Mouse (Mus musculus) hindbrain, postnatal 0 days (tissue): ENCODE data around the gene Kirrel2. TPM values are rescaled to one million over a fixed set of nuclear protein-coding genes. Genes with fewer than 3 reads are reported as not detected.

Experiments used
- ATAC-seq: fragments of 200-750 bp; cut with Nextera tagmentation; 2 replicates; pipeline ENCODE4 v1.8.0; 2017; ENCODE audit warnings: mild to moderate bottlenecking, moderate TSS enrichment, moderate library complexity
- DNase-seq: peaks from one replicate; pipeline ENCODE4 v3.0.0-alpha.2; 2015; ENCODE audit warnings: low spot score
- H3K27ac ChIP-seq: fragments of 300-500 bp; sonication (generic); 2 replicates; pipeline ENCODE4 v1.5.1; 2014; ENCODE audit warnings: mild to moderate bottlenecking
- H3K27me3 ChIP-seq: fragments of 300-500 bp; sonication (generic); 2 replicates; pipeline ENCODE4 v1.6.1; 2014; ENCODE audit warnings: low read length, mixed read lengths; ENCODE audit not compliant: insufficient read depth
- H3K36me3 ChIP-seq: fragments of 300-500 bp; sonication (generic); 2 replicates; pipeline ENCODE4 v1.6.1; 2014; ENCODE audit warnings: low read length, mixed read lengths; ENCODE audit not compliant: insufficient read depth
- H3K4me1 ChIP-seq: fragments of 300-500 bp; sonication (generic); 2 replicates; pipeline ENCODE4 v1.6.1; 2014; ENCODE audit warnings: antibody characterized with exemption, low read length, mixed read lengths; ENCODE audit not compliant: insufficient read depth
- H3K4me2 ChIP-seq: fragments of 300-500 bp; sonication (generic); 2 replicates; pipeline ENCODE4 v1.6.1; 2014; ENCODE audit warnings: low read depth, mild to moderate bottlenecking, low read length, moderate library complexity, mixed read lengths
- H3K4me3 ChIP-seq: fragments of 300-500 bp; sonication (generic); 2 replicates; pipeline ENCODE4 v1.5.1; 2014; ENCODE audit warnings: low read length
- H3K9ac ChIP-seq: fragments of 300-500 bp; sonication (generic); replicated peaks from 2 replicates; pipeline ENCODE4 v1.6.1; 2014; ENCODE audit warnings: mild to moderate bottlenecking, low read length, moderate library complexity, mixed read lengths
- H3K9me3 ChIP-seq: fragments of 300-500 bp; sonication (generic); 2 replicates; pipeline ENCODE4 v1.6.1; 2016; ENCODE audit warnings: low read length, mixed read lengths
- CTCF ChIP-seq: IDR thresholded peaks from 2 replicates; pipeline ENCODE4 v1.5.1; 2016; ENCODE audit warnings: antibody characterized with exemption, control low read depth, low read depth
- WGBS: fragments of 180-500 bp; shearing (Covaris S2); extraction: QIAGEN DNeasy Blood & Tissue Kit; methylation state at CpG from one replicate; pipeline ENCODE4 v1.1.7; 2014; 5-methylcytosine and 5-hydroxymethylcytosine counted together
- polyA plus RNA-seq: library from polyadenylated mRNA; unstranded; fragments of >200 nt; fragmentation: Nextera tagmentation; extraction: Ambion mirVana; gene quantifications from 2 replicates; pipeline ENCODE4 v1.2.1, GENCODE M21; 2015
- total RNA-seq: library from RNA; depleted of rRNA; stranded (reverse); fragments of >200 nt; gene quantifications from 2 replicates; pipeline ENCODE4 v1.2.3, GENCODE M21; 2014

The Kirrel2 gene
- total and polyA plus RNA-seq, 2 experiments from 2014 or later = 4.4 to 10.7 TPM

DNA sequence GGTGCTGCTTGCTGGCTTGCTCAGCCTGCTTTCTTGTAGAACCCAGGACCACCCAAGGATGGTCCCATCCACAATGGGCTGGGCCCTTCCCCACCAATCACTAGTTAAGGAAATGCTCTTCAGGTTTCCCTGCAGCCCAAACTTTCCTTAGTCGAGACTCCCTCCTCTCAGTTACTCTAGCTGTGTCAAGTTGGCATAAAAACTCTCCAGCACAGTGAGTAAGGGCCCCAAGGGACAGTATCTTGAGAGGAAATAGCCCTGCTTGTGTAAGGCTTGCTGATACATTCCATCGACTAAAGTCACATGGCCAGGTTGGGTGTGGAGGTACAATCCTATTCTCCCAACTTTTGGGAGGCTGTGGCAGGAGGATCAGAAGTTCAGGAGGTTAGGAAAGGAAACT is 27.3 kb downstream of the Kirrel2 start:
- Histone ChIP-seq H3K27me3 (no peaks in the 10 kb centered on the region), H3K9me3 (no peaks in the 10 kb centered on the region), H3K4me1 (no peaks in the 10 kb centered on the region), H3K4me2 (no peak overlapping the region), H3K36me3 (peaks cover 4% of the 10 kb centered on the region; the same call in 1 of the 2 replicates), H3K4me3 (no peak overlapping the region), H3K27ac (no peak overlapping the region), H3K9ac (no peak overlapping the region)
- DNase-seq (no peak), ATAC-seq (no peak)
- no peak for TF ChIP-seq CTCF
- 67% methylated on average over 2 of the region's 2 CpGs for WGBS

GRCm38 (mm10) chr7:30429327-30429726 is 28.2 kb downstream of the Kirrel2 start:
- no peak for DNase-seq
- Histone ChIP-seq H3K9ac (no peak overlapping the region), H3K27me3 (no peaks in the 10 kb centered on the region), H3K4me2 (no peak overlapping the region), H3K4me3 (no peak overlapping the region), H3K36me3 (no peaks in the 10 kb centered on the region; the same call in 1 of the 2 replicates), H3K27ac (no peak overlapping the region), H3K4me1 (no peaks in the 10 kb centered on the region), H3K9me3 (no peaks in the 10 kb centered on the region)
- ATAC-seq = no peak
- TF ChIP-seq CTCF = no peak

GRCm38 (mm10) chr7:30423071-30423641 is 34.3 kb downstream of the Kirrel2 start:
- Histone ChIP-seq H3K4me2 (peak overlapping the region; percentile 78), H3K4me1 (peaks cover 5% of the 10 kb centered on the region; the same call in 1 of the 2 replicates), H3K27ac (peak overlapping the region; percentile 27; the same call in 1 of the 2 replicates), H3K9me3 (no peaks in the 10 kb centered on the region), H3K36me3 (no peaks in the 10 kb centered on the region; the same call in 1 of the 2 replicates), H3K4me3 (peak overlapping the region; percentile 46), H3K27me3 (no peaks in the 10 kb centered on the region), H3K9ac (peak overlapping the region; percentile 57)
- ATAC-seq = no peak
- TF ChIP-seq CTCF = no peak
- DNase-seq = peak; percentile 25
- 46% methylated on average over 23 of the region's 23 CpGs for WGBS

GRCm38 (mm10) chr7:30422560-30422959 is 34.9 kb downstream of the Kirrel2 start:
- Histone ChIP-seq H3K36me3 (no peaks in the 10 kb centered on the region; the same call in 1 of the 2 replicates), H3K27me3 (no peaks in the 10 kb centered on the region), H3K9ac (peak overlapping the region; percentile 57), H3K9me3 (no peaks in the 10 kb centered on the region), H3K27ac (peak overlapping the region; percentile 36; the same call in 1 of the 2 replicates), H3K4me1 (peaks cover 5% of the 10 kb centered on the region; the same call in 1 of the 2 replicates), H3K4me3 (peak overlapping the region; percentile 46), H3K4me2 (peak overlapping the region; percentile 78)
- no peak; the same call in 1 of the 2 replicates for ATAC-seq
- no peak for DNase-seq
- 12% methylated on average over 9 of the region's 9 CpGs for WGBS
- no peak for TF ChIP-seq CTCF

GRCm38 (mm10) chr7:30421890-30422435 is 35.5 kb downstream of the Kirrel2 start:
- Histone ChIP-seq H3K4me1 (peaks cover 5% of the 10 kb centered on the region; the same call in 1 of the 2 replicates), H3K36me3 (no peaks in the 10 kb centered on the region; the same call in 1 of the 2 replicates), H3K9ac (peak overlapping the region; percentile 57), H3K9me3 (no peaks in the 10 kb centered on the region), H3K4me3 (peak overlapping the region; percentile 46), H3K27me3 (no peaks in the 10 kb centered on the region), H3K4me2 (peak overlapping the region; percentile 78), H3K27ac (peak overlapping the region; percentile 54; the same call in 1 of the 2 replicates)
- ATAC-seq (peak; percentile 89), DNase-seq (peak; percentile 96)
- WGBS = under 1% methylated on average over 45 of the region's 45 CpGs
- no peak for TF ChIP-seq CTCF

DNA sequence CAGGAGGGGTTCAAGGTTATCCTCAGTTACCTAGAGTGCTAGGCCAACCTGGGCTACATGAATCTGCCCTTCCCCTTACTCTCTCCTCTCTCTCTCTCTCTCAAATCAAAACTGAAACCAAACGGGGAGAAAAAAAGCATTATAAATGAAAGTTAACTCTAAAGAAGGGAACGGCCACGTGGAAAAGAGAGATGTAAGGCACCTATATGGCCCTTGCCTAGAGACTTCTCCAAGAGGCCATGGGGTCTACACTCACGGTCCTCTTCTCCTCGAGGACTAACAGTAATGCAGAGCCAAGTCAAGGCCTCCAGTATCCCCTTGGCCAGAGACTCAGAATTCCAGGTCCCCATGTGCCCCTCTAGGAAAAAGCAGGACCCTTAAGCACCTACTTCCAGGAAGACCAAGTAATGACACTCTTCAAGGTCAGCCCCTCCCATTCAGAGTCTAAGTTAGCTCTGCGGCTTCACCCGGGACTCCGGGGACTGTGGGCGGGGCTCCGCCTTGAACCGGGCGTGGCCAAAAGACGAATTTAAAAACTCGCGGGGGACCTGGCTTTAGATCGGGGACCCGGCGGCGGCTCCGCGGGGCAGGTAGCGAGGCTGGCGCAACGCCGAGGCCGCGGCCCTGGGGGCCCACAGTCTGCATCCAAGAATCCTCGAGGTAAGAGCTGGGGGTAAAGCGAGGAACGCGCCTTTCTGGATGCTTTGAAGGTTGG is 36.2 kb downstream of the Kirrel2 start, which contains the start of gene Nfkbid:
Gene Nfkbid, plus strand, starts transcription at position 558 of the 715 bp plus-strand sequence.
- Histone ChIP-seq H3K4me3 (peak within 1 kb of the TSS; percentile 46), H3K4me1 (peaks cover 5% of the 10 kb centered on the region; the same call in 1 of the 2 replicates), H3K36me3 (no peaks in the 10 kb centered on the region; the same call in 1 of the 2 replicates), H3K4me2 (peak within 1 kb of the TSS; percentile 78), H3K9me3 (no peaks in the 10 kb centered on the region), H3K27me3 (no peaks in the 10 kb centered on the region), H3K27ac (peak within 1 kb of the TSS; percentile 54; the same call in 1 of the 2 replicates), H3K9ac (peak within 1 kb of the TSS; percentile 57)
- DNase-seq = peak; percentile 47
- no peak for ATAC-seq
- WGBS = 10% methylated on average over 31 of the region's 31 CpGs
- no peak for TF ChIP-seq CTCF
